Mouse (Mus musculus) heart, adult 18-20 months (tissue): ENCODE data around the gene Gm15056. TPM values are rescaled to one million over a fixed set of nuclear protein-coding genes. Genes with fewer than 3 reads are reported as not detected.

Experiments
- DNase-seq, 2 experiments: peaks; one replicate each; pipeline ENCODE4 v3.0.0; 2021 to 2022; ENCODE audit warnings: mixed read lengths in 1 of 2
- long read RNA-seq, 2 experiments: library from polyadenylated mRNA; stranded (forward); transcript quantifications; one replicate each; pipeline ENCODE4 v2.0.0; 2021
- total RNA-seq, 2 experiments: library from RNA; stranded (reverse); gene quantifications; 2 replicates each; pipeline ENCODE4 v1.2.3; 2021

Gene Gm15056
- not detected for total RNA-seq
- long read RNA-seq, experiment 1: 0 reads
- long read RNA-seq, experiment 2: 0 reads

- no peak for DNase-seq
These were observed at the start of gene Gm15056 for GRCm38 (mm10) chr8:20902527-20902926. Gm15056 (minus strand) TSS chr8:20902627.

DNA sequence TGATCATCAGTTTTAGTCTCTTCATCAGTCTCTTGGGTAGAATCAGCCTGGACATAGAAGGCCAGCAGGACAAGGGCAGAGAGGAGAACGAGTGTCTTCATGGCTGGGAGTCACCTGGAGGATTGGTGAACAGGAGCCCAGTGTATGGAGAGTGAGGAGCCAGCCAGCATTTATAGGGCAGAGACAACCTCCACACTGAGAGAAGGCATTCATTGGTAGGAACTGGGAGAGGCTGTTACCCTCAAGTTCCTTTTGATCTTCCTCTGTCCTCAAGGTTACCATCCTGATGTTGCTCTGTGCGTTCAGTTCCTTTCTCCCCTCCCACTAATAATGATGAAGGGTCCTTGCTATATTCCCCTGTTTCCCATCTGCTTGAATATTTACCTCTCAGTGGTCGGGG is 42.2 kb upstream of the Gm15056 start, which contains the start of gene AY761185:
AY761185 (minus strand) TSS at position 101 of the 400 bp plus-strand sequence.
- no peak for DNase-seq

DNA sequence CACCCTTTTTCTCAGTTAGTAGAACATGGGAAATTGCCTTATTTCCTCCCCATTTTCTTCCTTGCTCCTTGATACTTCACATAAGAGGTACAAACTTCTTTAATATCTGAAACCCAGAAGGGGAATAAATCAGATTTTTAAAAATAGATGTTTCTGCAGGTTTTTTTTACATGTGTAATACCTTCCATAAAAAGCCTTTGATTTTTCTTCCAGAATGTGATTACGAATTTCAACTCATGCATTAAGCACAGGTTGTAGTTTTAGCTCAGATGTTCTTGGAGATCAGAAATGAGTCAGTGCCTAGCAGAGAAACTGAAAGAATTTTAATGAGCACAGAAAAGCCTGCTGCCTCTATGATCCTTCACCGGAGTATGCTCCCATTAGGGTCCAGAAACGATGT is 19.5 kb upstream of the Gm15056 start, which contains the start of gene Gm6040:
Gm6040 (minus strand) TSS at position 101 of the 400 bp plus-strand sequence.
- DNase-seq: no peak

- DNase-seq: no peak
These were observed 9.9 kb upstream of the Gm15056 start for GRCm38 (mm10) chr8:20912288-20912687.

- no peak for DNase-seq
These were observed 5.8 kb upstream of the Gm15056 start for GRCm38 (mm10) chr8:20908256-20908655.

DNA sequence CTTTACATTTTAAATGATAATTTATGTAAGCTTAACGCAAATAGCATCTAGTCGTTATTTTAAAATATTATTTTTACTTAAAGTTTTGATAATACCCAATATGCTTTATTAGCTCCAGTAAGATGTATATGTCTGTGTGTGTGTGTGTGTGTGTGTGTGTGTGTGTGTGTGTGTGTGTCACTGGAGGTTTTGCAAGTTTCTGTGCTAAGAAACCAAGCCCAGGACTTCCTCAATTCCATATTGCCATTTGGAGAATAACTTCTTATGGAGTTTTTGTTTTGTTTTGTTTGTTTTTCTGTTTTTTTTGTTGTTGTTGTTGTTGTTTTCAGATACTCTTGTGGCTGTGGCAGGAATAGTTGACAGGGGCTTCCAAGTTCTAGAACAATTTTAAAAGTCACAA is 4.7 kb upstream of the Gm15056 start:
- no peak for DNase-seq

- DNase-seq: no peak
These were observed 10.1 kb downstream of the Gm15056 start, which contains the start of gene Defb33 for GRCm38 (mm10) chr8:20892369-20892768. Defb33 (plus strand) TSS chr8:20892669.

DNA sequence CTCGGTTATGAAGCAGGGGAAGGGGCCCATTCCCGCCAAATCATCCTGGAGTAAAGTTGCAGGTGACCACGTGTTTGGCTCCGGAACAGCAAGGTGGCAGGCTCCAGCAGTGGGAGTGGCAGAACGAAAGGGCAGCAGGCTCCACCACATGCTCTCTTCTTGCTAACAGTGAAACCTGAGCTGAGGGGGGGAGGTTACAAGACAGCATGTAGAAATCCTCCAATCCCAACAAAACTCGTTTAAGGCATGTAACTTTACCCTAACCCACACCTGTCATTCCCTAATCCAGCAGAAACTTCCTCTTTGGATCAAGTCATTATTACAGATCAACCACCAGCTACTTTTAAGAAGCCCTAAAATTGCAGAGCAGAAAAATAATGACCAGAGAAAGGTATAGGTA is 27.8 kb downstream of the Gm15056 start:
- no peak for DNase-seq

Other genes starting within 250 kb of the Gm15056 start
- not detected for gene Defb33, start 10.0 kb downstream of the Gm15056 start, total RNA-seq
- gene Gm6040, start 19.4 kb upstream of the Gm15056 start, total RNA-seq: not detected
- gene AY761185, start 42.1 kb upstream of the Gm15056 start, total RNA-seq: not detected
- gene Defa21, start 122.9 kb upstream of the Gm15056 start, total RNA-seq: not detected
- gene Defa23, start 152.4 kb upstream of the Gm15056 start, total RNA-seq: not detected
- gene Defa35, start 162.4 kb upstream of the Gm15056 start, total RNA-seq: not detected
- gene Defa25, start 181.8 kb upstream of the Gm15056 start, total RNA-seq: not detected
- gene Gm14851, start 193.4 kb upstream of the Gm15056 start, total RNA-seq: not detected
- gene Defa30, start 232.0 kb upstream of the Gm15056 start, total RNA-seq: not detected